Mouse (Mus musculus): Measurements from ENCODE around the gene Fam162a. TPM values are rescaled to one million over a fixed set of nuclear protein-coding genes. Genes with fewer than 3 reads are reported as not detected.

Gene Fam162a
- 13.2 and 20.5 TPM in 2 replicates for polyA plus RNA-seq (2012; ENCODE audit: low replicate concordance)

GRCm38 (mm10) chr16:36071450-36072379, at the start of gene Fam162a, which contains the start of gene Ccdc58:
Gene Fam162a, minus strand, starts transcription at chr16:36071594.
Gene Ccdc58, plus strand, starts transcription at chr16:36071685.

GRCm38 (mm10) chr16:36040640-36041624, 30.5 kb downstream of the Fam162a start, which contains the start of gene Wdr5b:
Gene Wdr5b, plus strand, starts transcription at chr16:36041190.

Other genes starting within 250 kb of the Fam162a start
- gene Parp14, start 200.1 kb downstream of the Fam162a start, polyA plus RNA-seq (2012; ENCODE audit: low replicate concordance): 8.1 and 9.4 TPM in 2 replicates
- gene Parp9, start 133.1 kb downstream of the Fam162a start, polyA plus RNA-seq (2012; ENCODE audit: low replicate concordance): 1.4 and 6.4 TPM in 2 replicates
- gene Dtx3l, start 132.4 kb downstream of the Fam162a start, polyA plus RNA-seq (2012; ENCODE audit: low replicate concordance): 3.0 and 4.9 TPM in 2 replicates
- 26.0 and 35.9 TPM in 2 replicates for gene Kpna1, start 92.8 kb downstream of the Fam162a start, polyA plus RNA-seq (2012; ENCODE audit: low replicate concordance)
- gene Wdr5b, start 30.4 kb downstream of the Fam162a start, polyA plus RNA-seq (2012; ENCODE audit: low replicate concordance): 0.10 and 1.1 TPM in 2 replicates
- gene Ccdc58, start 91 bp upstream of the Fam162a start, polyA plus RNA-seq (2012; ENCODE audit: low replicate concordance): 1.9 and 4.1 TPM in 2 replicates
- not detected in 2 replicates for gene Csta1, start 59.6 kb upstream of the Fam162a start, polyA plus RNA-seq (2012; ENCODE audit: low replicate concordance)
- not detected in 2 replicates for gene Stfa2l1, start 85.2 kb upstream of the Fam162a start, polyA plus RNA-seq (2012; ENCODE audit: low replicate concordance)
- not detected in 2 replicates for gene Gm5483, start 112.6 kb upstream of the Fam162a start, polyA plus RNA-seq (2012; ENCODE audit: low replicate concordance)
- gene Gm5416, start 138.8 kb upstream of the Fam162a start, polyA plus RNA-seq (2012; ENCODE audit: low replicate concordance): not detected in 2 replicates
- not detected in 2 replicates for gene 2010005H15Rik, start 149.9 kb upstream of the Fam162a start, polyA plus RNA-seq (2012; ENCODE audit: low replicate concordance)
- gene Stfa1, start 205.4 kb upstream of the Fam162a start, polyA plus RNA-seq (2012; ENCODE audit: low replicate concordance): not detected in 2 replicates